Comparison of ENCODE assay signal across 18 mouse cellular contexts in the genomic region with DNA sequence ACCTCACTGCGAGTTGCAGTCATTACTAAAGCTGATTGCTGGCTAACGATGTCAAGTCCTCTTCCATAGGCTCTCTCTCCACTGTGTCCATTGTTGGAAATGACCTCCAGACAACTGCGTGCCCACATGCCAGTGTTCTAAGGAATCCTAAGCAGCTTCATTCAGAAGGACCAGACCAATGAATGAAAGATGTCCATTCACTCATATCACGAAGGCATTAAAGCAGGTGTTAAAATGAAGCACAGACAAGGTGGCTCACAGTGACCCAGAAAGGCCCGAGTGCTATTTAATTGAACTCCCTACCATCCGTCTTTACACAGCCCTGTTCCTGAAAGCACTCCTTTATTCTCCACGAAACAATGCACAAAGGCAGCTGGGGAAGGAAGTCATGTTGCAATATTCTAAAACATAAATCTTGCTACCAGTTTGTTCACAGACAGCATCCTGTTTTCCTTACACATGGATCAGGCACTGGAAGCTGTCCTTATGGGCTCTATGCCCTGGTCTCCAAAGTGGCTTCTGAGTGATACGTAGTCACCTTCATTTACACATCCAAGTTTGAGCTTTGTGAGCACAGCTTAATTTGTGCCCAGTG. TPM values are rescaled to one million over a fixed set of nuclear protein-coding genes. Genes with fewer than 3 reads are reported as not detected.
DNase-seq lines count a peak whose midpoint lies in the region; ATAC-seq lines count a peak whose summit lies in the region.
"Had no signal": no experiment of that assay in that cellular context is flagged by ENCODE, and none has a peak within 500 bp of the region (broad histone marks: within the 10 kb centered on the region; RNA-seq: fewer than 3 reads in every experiment).

No protein-coding gene starts in this region.

- H3K27ac ChIP-seq in heart, embryonic 10.5 days = peak overlapping the region; percentile 44; the same call in 1 of the 2 replicates
- no peak overlapping the region for H3K27ac ChIP-seq in kidney, embryonic 15.5 days
- H3K27ac ChIP-seq in kidney, embryonic 14.5 days (ENCODE audit: low read depth, low read length) = no peak overlapping the region
- no peak overlapping the region for H3K27ac ChIP-seq in neural tube, embryonic 12.5 days
- no peak overlapping the region for H3K27ac ChIP-seq in neural tube, embryonic 15.5 days (replicated peaks)
- H3K27ac ChIP-seq in forebrain, embryonic 15.5 days (replicated peaks) = no peak overlapping the region
- H3K27ac ChIP-seq: forebrain, embryonic 12.5 days; hindbrain, embryonic 10.5 days had no signal

- no peak for DNase-seq in heart, embryonic 10.5 days (ENCODE audit: low spot score)
- DNase-seq in heart, adult 18-20 months = no peak
- peak; percentile 68 for DNase-seq in retina, postnatal 1 day
- DNase-seq: cerebellum, adult 11-12 months; layer of hippocampus, postnatal 36 days; left cerebral cortex, postnatal 4 days; right cerebral cortex, adult 18-20 months; spleen, adult 18-20 months; thymus, postnatal 14 days had no signal

- H3K4me1 ChIP-seq in heart, embryonic 10.5 days = peaks cover 40% of the 10 kb centered on the region
- no peaks in the 10 kb centered on the region for H3K4me1 ChIP-seq in kidney, embryonic 15.5 days
- H3K4me1 ChIP-seq in kidney, embryonic 14.5 days (ENCODE audit: control insufficient read depth, insufficient read depth, low read length) = no peaks in the 10 kb centered on the region
- no peaks in the 10 kb centered on the region for H3K4me1 ChIP-seq in neural tube, embryonic 12.5 days
- H3K4me1 ChIP-seq in neural tube, embryonic 15.5 days = no peaks in the 10 kb centered on the region
- H3K4me1 ChIP-seq in forebrain, embryonic 15.5 days = peaks cover 3% of the 10 kb centered on the region; the same call in 1 of the 2 replicates

- H3K4me3 ChIP-seq in heart, embryonic 10.5 days = no peak overlapping the region
- no peak overlapping the region for H3K4me3 ChIP-seq in kidney, embryonic 15.5 days (replicated peaks)
- H3K4me3 ChIP-seq in kidney, embryonic 14.5 days (ENCODE audit: low read length) = no peak overlapping the region
- no peak overlapping the region for H3K4me3 ChIP-seq in neural tube, embryonic 12.5 days
- H3K4me3 ChIP-seq in neural tube, embryonic 15.5 days (replicated peaks) = no peak overlapping the region
- H3K4me3 ChIP-seq in forebrain, embryonic 15.5 days = no peak overlapping the region
- H3K4me3 ChIP-seq: forebrain, embryonic 12.5 days; hindbrain, embryonic 10.5 days had no signal

- H3K9me3 ChIP-seq in heart, embryonic 10.5 days = no peaks in the 10 kb centered on the region
- no peaks in the 10 kb centered on the region for H3K9me3 ChIP-seq in kidney, embryonic 15.5 days (replicated peaks)
- no peaks in the 10 kb centered on the region for H3K9me3 ChIP-seq in kidney, embryonic 14.5 days (ENCODE audit: control insufficient read depth, low read length)
- no peaks in the 10 kb centered on the region for H3K9me3 ChIP-seq in neural tube, embryonic 12.5 days
- H3K9me3 ChIP-seq in neural tube, embryonic 15.5 days (replicated peaks) = no peaks in the 10 kb centered on the region
- H3K9me3 ChIP-seq in forebrain, embryonic 15.5 days = no peaks in the 10 kb centered on the region
- H3K9me3 ChIP-seq: forebrain, embryonic 12.5 days; hindbrain, embryonic 10.5 days had no signal

- H3K36me3 ChIP-seq in heart, embryonic 10.5 days = no peaks in the 10 kb centered on the region
- no peaks in the 10 kb centered on the region; the same call in 1 of the 2 replicates for H3K36me3 ChIP-seq in kidney, embryonic 15.5 days
- no peaks in the 10 kb centered on the region for H3K36me3 ChIP-seq in kidney, embryonic 14.5 days (ENCODE audit: control insufficient read depth, insufficient read depth, low read length)
- H3K36me3 ChIP-seq in neural tube, embryonic 12.5 days = no peaks in the 10 kb centered on the region
- no peaks in the 10 kb centered on the region for H3K36me3 ChIP-seq in neural tube, embryonic 15.5 days
- H3K36me3 ChIP-seq in forebrain, embryonic 15.5 days = no peaks in the 10 kb centered on the region
- H3K36me3 ChIP-seq: forebrain, embryonic 12.5 days; hindbrain, embryonic 10.5 days had no signal

- H3K9ac ChIP-seq in kidney, embryonic 15.5 days = no peak overlapping the region
- H3K9ac ChIP-seq in kidney, embryonic 14.5 days (ENCODE audit: low read depth, low read length) = no peak overlapping the region
- H3K9ac ChIP-seq in neural tube, embryonic 12.5 days = no peak overlapping the region
- H3K9ac ChIP-seq in neural tube, embryonic 15.5 days (replicated peaks) = no peak overlapping the region
- no peak overlapping the region for H3K9ac ChIP-seq in forebrain, embryonic 15.5 days (replicated peaks)
- H3K9ac ChIP-seq: forebrain, embryonic 12.5 days had no signal

- peak; percentile 33; the same call in 1 of the 2 replicates for ATAC-seq in kidney, embryonic 15.5 days (replicated peaks; ENCODE audit: low FRiP score)
- ATAC-seq in kidney, embryonic 14.5 days (ENCODE audit: low FRiP score, low TSS enrichment) = no peak
- 0 out of 2 replicates have a peak, but pooled peaks have one; percentile 44 for ATAC-seq in neural tube, embryonic 12.5 days (ENCODE audit: low FRiP score, low read depth)
- no peak for ATAC-seq in neural tube, embryonic 15.5 days (ENCODE audit: low FRiP score)
- ATAC-seq in forebrain, embryonic 15.5 days (replicated peaks) = no peak
- ATAC-seq: intestine, embryonic 16.5 days had no signal

- WGBS in heart, embryonic 10.5 days = 55% methylated on average over 8 of the region's 8 CpGs
- WGBS in kidney, embryonic 15.5 days = 49% methylated on average over 8 of the region's 8 CpGs
- WGBS in kidney, embryonic 14.5 days = 55% methylated on average over 8 of the region's 8 CpGs
- 30% methylated on average over 8 of the region's 8 CpGs for WGBS in neural tube, embryonic 12.5 days
- WGBS in neural tube, embryonic 15.5 days = 31% methylated on average over 8 of the region's 8 CpGs
- WGBS in forebrain, embryonic 15.5 days = 29% methylated on average over 8 of the region's 8 CpGs

- H3K4me2 ChIP-seq in kidney, embryonic 15.5 days = no peak overlapping the region
- H3K4me2 ChIP-seq in kidney, embryonic 14.5 days (replicated peaks; ENCODE audit: low read depth, low read length) = no peak overlapping the region
- no peak overlapping the region for H3K4me2 ChIP-seq in neural tube, embryonic 12.5 days (replicated peaks)
- H3K4me2 ChIP-seq in neural tube, embryonic 15.5 days = no peak overlapping the region
- no peak overlapping the region for H3K4me2 ChIP-seq in forebrain, embryonic 15.5 days (replicated peaks)
- H3K4me2 ChIP-seq: forebrain, embryonic 12.5 days; liver, embryonic 11.5 days had no signal

- H3K27me3 ChIP-seq in heart, embryonic 10.5 days (ENCODE audit: insufficient read depth, poor library complexity, severe bottlenecking) = no peaks in the 10 kb centered on the region
- no peaks in the 10 kb centered on the region for H3K27me3 ChIP-seq in kidney, embryonic 15.5 days
- H3K27me3 ChIP-seq in kidney, embryonic 14.5 days (ENCODE audit: control insufficient read depth, insufficient read depth, low read length) = no peaks in the 10 kb centered on the region
- H3K27me3 ChIP-seq in neural tube, embryonic 12.5 days (replicated peaks) = no peaks in the 10 kb centered on the region
- no peaks in the 10 kb centered on the region for H3K27me3 ChIP-seq in neural tube, embryonic 15.5 days (replicated peaks)
- no peaks in the 10 kb centered on the region for H3K27me3 ChIP-seq in forebrain, embryonic 15.5 days
- H3K27me3 ChIP-seq: forebrain, embryonic 12.5 days had no signal

RNA-seq across cellular contexts. Expression of a gene that starts 23.3 kb away (rescaled TPM):
- 21.2 and 39.8 TPM in 2 replicates for polyA plus RNA-seq in heart, embryonic 10.5 days (2016; fragmentation: Nextera tagmentation; extraction: Ambion mirVana)
- total RNA-seq in heart, adult 18-20 months (2021) = 100 to 1,000 TPM in 1 of 2 experiments, 10 to 100 TPM in 1; 99.6 to 126 TPM
- polyA plus RNA-seq in kidney, embryonic 15.5 days (2015; fragmentation: Nextera tagmentation; extraction: Ambion mirVana) = 16.6 and 18.7 TPM in 2 replicates
- 8.3 and 15.8 TPM in 2 replicates for polyA plus RNA-seq in kidney, embryonic 14.5 days (2014; fragmentation: Nextera tagmentation; extraction: Ambion mirVana)
- 3.8 and 4.2 TPM in 2 replicates for polyA plus RNA-seq in neural tube, embryonic 12.5 days (2016; fragmentation: Nextera tagmentation; extraction: Ambion mirVana)
- 18.0 and 19.7 TPM in 2 replicates for polyA plus RNA-seq in neural tube, embryonic 15.5 days (2015; fragmentation: Nextera tagmentation; extraction: Ambion mirVana)
- polyA plus RNA-seq in forebrain, embryonic 15.5 days (2015; fragmentation: Nextera tagmentation; extraction: Ambion mirVana) = 7.2 and 7.9 TPM in 2 replicates

Comparison
In these comparisons a context has a peak if more than half of its experiments do, and no peak if none do; other contexts are left out.
1. ATAC-seq: peak in kidney, embryonic 15.5 days (single experiment) and neural tube, embryonic 12.5 days (single experiment); none in kidney, embryonic 14.5 days (single experiment), neural tube, embryonic 15.5 days (single experiment) and forebrain, embryonic 15.5 days (single experiment).